Mouse (Mus musculus) liver, embryonic 14.5 days (tissue): Measurements from ENCODE around the gene Utp6.

Experiments
- CTCF ChIP-seq: IDR thresholded peaks from 2 replicates; pipeline ENCODE4 v1.5.1; 2016; ENCODE audit warnings: antibody characterized with exemption, low read depth, control low read depth
- EP300 ChIP-seq: IDR thresholded peaks from 2 replicates; pipeline ENCODE4 v1.6.1; 2016; ENCODE audit warnings: antibody characterized with exemption, low read depth

DNA sequence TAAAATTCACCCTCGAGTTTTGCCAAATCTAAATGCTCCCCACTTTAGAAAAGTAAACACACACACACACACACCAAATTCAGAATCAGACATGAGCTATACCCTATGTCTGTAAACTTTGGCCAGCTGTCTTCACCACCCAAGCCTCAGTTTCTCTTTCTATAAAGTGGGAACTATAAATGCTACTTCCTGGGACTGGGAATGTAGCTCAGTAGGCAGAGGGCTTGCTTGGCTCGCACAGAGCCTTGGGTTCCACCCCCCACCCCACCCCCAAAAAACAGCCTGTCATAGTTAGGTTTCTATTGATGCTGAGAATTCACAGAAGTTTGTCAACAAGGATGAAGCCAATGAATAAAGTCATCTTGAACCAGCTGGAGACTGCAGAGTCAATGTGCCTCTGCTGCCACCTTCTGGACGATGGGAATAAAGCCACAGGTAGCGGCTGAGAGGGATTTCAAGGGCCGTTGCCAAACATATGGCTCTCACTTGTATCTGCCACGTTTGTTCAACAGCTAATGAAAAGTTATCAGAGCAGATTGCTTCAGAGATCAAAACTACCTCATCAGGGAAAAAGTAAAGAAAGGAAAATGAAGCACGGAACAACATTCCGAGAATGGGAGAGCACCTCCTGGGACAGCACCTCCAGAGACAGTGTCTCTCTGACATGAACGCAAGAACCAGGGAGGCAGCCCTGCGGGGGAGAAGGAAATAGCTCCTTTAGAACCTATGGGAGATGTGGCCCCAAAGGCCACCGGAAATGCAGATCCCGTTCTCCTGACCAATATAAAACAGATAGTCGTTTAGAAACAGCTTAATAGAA, 42.3 kb downstream of the Utp6 start:
- TF ChIP-seq EP300 (no peak), CTCF (peak; percentile 91)
